Mouse (Mus musculus) CD4-positive, CD25-positive, alpha-beta regulatory T cell (primary cell): ENCODE data around the gene Zdhhc22. TPM values are rescaled to one million over a fixed set of nuclear protein-coding genes. Genes with fewer than 3 reads are reported as not detected.

Experiments
- polyA plus RNA-seq: library from polyadenylated mRNA; unstranded; fragments of 100-300 nt; shearing (Covaris generic); gene quantifications from one replicate; pipeline ENCODE4 v1.2.1, GENCODE M21; 2017

The Zdhhc22 gene
- polyA plus RNA-seq = 0.12 TPM

DNA sequence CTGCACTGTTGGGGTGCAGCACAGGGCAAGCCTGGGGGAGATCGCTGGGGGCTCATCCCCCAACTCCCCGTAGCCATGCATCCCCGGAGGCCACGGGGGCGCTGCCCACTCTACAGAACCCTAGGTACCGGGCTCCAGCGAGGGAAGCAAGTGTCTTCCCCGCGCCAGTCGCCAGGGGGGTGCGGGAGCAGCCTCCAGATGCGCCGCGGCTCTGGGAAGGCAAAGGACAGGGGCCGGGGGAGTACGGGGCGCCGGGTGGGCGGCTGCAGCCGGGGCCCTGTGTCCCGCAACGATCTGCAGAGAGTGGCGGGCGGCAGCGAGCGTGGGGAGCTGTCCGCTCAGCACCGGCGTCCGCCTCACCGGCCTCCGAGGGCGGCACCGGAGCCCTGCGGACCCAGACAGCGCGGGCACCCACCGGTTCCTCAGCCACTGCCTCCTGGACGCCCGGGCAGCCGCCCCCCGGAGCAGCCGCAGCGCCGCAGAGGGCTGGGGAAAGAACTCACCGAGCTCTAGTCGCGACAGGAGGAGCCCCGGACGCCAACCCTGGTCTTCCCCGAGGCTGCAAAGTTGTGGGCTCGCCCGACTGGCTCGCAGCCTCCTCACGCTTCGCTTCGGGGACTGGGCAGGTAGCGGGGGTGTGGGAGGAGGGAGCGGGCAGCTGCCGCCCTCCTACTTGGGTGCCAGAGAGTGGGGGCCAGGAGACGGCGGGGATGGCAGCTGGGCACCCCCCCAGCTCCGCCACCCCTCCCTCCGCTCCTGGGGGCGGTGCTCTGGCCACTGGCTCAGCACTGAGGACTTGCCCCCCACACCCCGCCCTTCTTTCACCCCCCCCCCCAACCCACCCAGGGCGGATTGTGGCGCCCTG lies at the start of gene Zdhhc22:
Zdhhc22 (minus strand) TSS at position 541 of the 865 bp plus-strand sequence.

DNA sequence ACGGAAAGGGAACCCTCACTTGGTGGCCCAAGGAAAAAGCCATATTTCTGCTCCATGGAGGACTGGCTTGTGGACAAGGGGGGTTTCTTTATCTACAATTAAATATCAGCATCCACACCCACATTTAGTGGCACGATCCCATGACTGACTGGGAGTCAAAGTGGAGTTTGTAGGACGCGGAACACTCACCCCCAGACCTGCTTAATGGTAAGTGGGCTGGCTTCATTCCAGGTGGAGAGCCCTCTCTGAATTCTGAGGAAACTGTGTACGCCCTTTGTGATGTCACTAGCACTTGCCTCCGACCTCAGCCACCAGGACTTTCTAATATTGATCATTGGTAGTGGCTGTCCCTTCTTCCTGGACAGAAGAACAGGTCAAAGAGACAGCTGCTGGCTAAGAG lies 30.8 kb upstream of the Zdhhc22 start, which contains the start of gene Tmem63c:
Tmem63c (plus strand) TSS at position 301 of the 400 bp plus-strand sequence.

DNA sequence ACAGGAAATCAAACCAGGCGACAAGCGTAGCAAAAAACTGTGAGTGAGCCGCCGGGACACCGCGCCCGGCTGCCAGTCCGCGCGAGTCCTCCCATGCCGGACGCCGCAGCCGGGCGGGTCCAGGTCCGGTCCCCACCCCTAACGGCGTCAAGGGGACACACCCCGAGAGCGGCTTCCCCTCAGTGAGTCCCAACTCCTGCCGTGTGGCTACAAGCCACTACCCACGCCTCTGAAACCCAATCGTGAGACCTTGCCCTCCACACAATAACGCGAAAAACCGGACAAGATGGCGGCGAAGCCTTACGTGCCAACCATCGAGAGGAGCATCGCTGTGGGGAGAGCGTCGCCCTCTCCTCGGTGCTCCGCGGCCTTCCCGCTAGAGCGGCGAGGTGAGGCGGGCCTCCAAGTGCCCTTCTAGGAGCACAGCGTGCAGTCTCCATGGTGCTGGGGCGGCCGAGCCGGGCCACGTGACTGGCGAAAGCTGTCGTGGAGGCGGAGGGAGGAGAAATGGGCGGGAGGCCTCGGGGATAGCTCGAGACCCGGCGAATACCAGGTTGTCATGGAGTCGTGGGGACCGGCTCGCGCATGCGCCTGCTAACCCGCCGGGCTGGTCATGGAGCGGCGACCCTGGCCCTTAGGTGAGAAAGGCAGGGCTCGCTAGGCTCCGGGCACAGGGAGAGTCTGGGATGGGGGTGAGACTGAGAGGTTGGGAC lies 43.2 kb downstream of the Zdhhc22 start, which contains the start of gene Cipc:
Cipc (plus strand) TSS at position 182 of the 713 bp plus-strand sequence.

Other genes with a start within 250 kb of the Zdhhc22 start
- gene Irf2bpl, start 105.6 kb downstream of the Zdhhc22 start, polyA plus RNA-seq = 109 TPM
- 26.7 TPM for gene Cipc, start 43.4 kb downstream of the Zdhhc22 start, polyA plus RNA-seq
- gene Tmem63c, start 30.9 kb upstream of the Zdhhc22 start, polyA plus RNA-seq = 0.42 TPM
- 0.13 TPM for gene Ngb, start 112.1 kb upstream of the Zdhhc22 start, polyA plus RNA-seq
- gene Gstz1, start 156.7 kb upstream of the Zdhhc22 start, polyA plus RNA-seq = 9.9 TPM
- 3.0 TPM for gene Pomt2, start 157.5 kb upstream of the Zdhhc22 start, polyA plus RNA-seq
- 3.0 TPM for gene Samd15, start 209.3 kb upstream of the Zdhhc22 start, polyA plus RNA-seq
- 5.1 TPM for gene Tmed8, start 210.0 kb upstream of the Zdhhc22 start, polyA plus RNA-seq
- 1.1 TPM for gene Noxred1, start 248.3 kb upstream of the Zdhhc22 start, polyA plus RNA-seq